Mouse (Mus musculus): ENCODE measurements around the gene Sipa1l1. TPM values are rescaled to one million over a fixed set of nuclear protein-coding genes. Genes with fewer than 3 reads are reported as not detected.
A peak's percentile ranks its signal among the peaks of the same experiment; 100 is the strongest.

The Sipa1l1 gene
- polyA plus RNA-seq, 1 experiment = 181 TPM

GRCm38 (mm10) chr12:82407531-82408255, 238.6 kb downstream of the Sipa1l1 start:
- no peak for DNase-seq (ENCODE audit: extremely low spot score in 1 of 2, low spot score in 1 of 2)

GRCm38 (mm10) chr12:82408486-82408885, 239.4 kb downstream of the Sipa1l1 start:
- DNase-seq (ENCODE audit: extremely low spot score in 1 of 2, low spot score in 1 of 2) = no peak

- peak in 1 of 2 experiments; percentile 52 for DNase-seq (ENCODE audit: extremely low spot score in 1 of 2, low spot score in 1 of 2)
Observed at GRCm38 (mm10) chr12:82409686-82410472, 240.8 kb downstream of the Sipa1l1 start.

- peak in 1 of 2 experiments; percentile 74 for DNase-seq (ENCODE audit: extremely low spot score in 1 of 2, low spot score in 1 of 2)
Observed at GRCm38 (mm10) chr12:82412291-82413032, 243.3 kb downstream of the Sipa1l1 start.

- peak in 1 of 2 experiments; percentile 56 for DNase-seq (ENCODE audit: extremely low spot score in 1 of 2, low spot score in 1 of 2)
Observed at GRCm38 (mm10) chr12:82415690-82416364, 246.7 kb downstream of the Sipa1l1 start.

- no peak for DNase-seq (ENCODE audit: extremely low spot score in 1 of 2, low spot score in 1 of 2)
Observed at GRCm38 (mm10) chr12:82419027-82419426, 249.9 kb downstream of the Sipa1l1 start.

- no peak for DNase-seq (ENCODE audit: extremely low spot score in 1 of 2, low spot score in 1 of 2)
Observed at GRCm38 (mm10) chr12:82424783-82425182, 255.7 kb downstream of the Sipa1l1 start.

GRCm38 (mm10) chr12:82425853-82426252, 256.7 kb downstream of the Sipa1l1 start:
- DNase-seq (ENCODE audit: extremely low spot score in 1 of 2, low spot score in 1 of 2) = no peak

- peak in 1 of 2 experiments; percentile 61 for DNase-seq (ENCODE audit: extremely low spot score in 1 of 2, low spot score in 1 of 2)
Observed at GRCm38 (mm10) chr12:82427416-82427815, 258.3 kb downstream of the Sipa1l1 start.

GRCm38 (mm10) chr12:82428466-82428865, 259.3 kb downstream of the Sipa1l1 start:
- DNase-seq (ENCODE audit: extremely low spot score in 1 of 2, low spot score in 1 of 2) = peak in 1 of 2 experiments; percentile 63

- no peak for DNase-seq (ENCODE audit: extremely low spot score in 1 of 2, low spot score in 1 of 2)
Observed at GRCm38 (mm10) chr12:82433311-82433710, 264.2 kb downstream of the Sipa1l1 start.

- peak; percentile 35 to 66 for DNase-seq (ENCODE audit: extremely low spot score in 1 of 2, low spot score in 1 of 2)
Observed at GRCm38 (mm10) chr12:82434591-82434990, 265.5 kb downstream of the Sipa1l1 start.

- no peak for DNase-seq (ENCODE audit: extremely low spot score in 1 of 2, low spot score in 1 of 2)
Observed at GRCm38 (mm10) chr12:82441479-82441878, 272.4 kb downstream of the Sipa1l1 start.

GRCm38 (mm10) chr12:82446609-82447024, 277.5 kb downstream of the Sipa1l1 start:
- no peak for DNase-seq (ENCODE audit: extremely low spot score in 1 of 2, low spot score in 1 of 2)

GRCm38 (mm10) chr12:82448129-82448815, 279.2 kb downstream of the Sipa1l1 start:
- DNase-seq (ENCODE audit: extremely low spot score in 1 of 2, low spot score in 1 of 2) = no peak

- no peak for DNase-seq (ENCODE audit: extremely low spot score in 1 of 2, low spot score in 1 of 2)
Observed at GRCm38 (mm10) chr12:82452428-82452827, 283.3 kb downstream of the Sipa1l1 start.

GRCm38 (mm10) chr12:82454415-82454814, 285.3 kb downstream of the Sipa1l1 start:
- no peak for DNase-seq (ENCODE audit: extremely low spot score in 1 of 2, low spot score in 1 of 2)

- DNase-seq (ENCODE audit: extremely low spot score in 1 of 2, low spot score in 1 of 2) = no peak
Observed at GRCm38 (mm10) chr12:82455700-82456413, 286.7 kb downstream of the Sipa1l1 start.

GRCm38 (mm10) chr12:82456414-82456805, 287.3 kb downstream of the Sipa1l1 start:
- no peak for DNase-seq (ENCODE audit: extremely low spot score in 1 of 2, low spot score in 1 of 2)

Data from frontal cortex, adult 2 months (tissue).